Mouse (Mus musculus): ENCODE measurements at regions not wholly inside any gene's neighbourhood (a gene's known extent, or its start where the extent isn't known, plus 50 kb on each side); places are given as distances from the start of the nearest gene placed in this dataset.

- DNase-seq (ENCODE audit: low read depth, low spot score) = no peak
Observed at GRCm38 (mm10) chr5:51763599-51763998, 196.1 kb upstream of the Ppargc1a start.

GRCm38 (mm10) chr5:51762352-51762751 lies 194.8 kb upstream of the Ppargc1a start:
- no peak for DNase-seq (ENCODE audit: low read depth, low spot score)

- no peak for DNase-seq (ENCODE audit: low read depth, low spot score)
Observed at GRCm38 (mm10) chr5:51758289-51758688, 190.8 kb upstream of the Ppargc1a start.

- DNase-seq (ENCODE audit: low read depth, low spot score) = no peak
Observed at GRCm38 (mm10) chr5:51757864-51758263, 190.3 kb upstream of the Ppargc1a start.

- DNase-seq (ENCODE audit: low read depth, low spot score) = peak; percentile 46
Observed at GRCm38 (mm10) chr5:51752024-51752423, 184.5 kb upstream of the Ppargc1a start.

GRCm38 (mm10) chr5:51750456-51750855 lies 182.9 kb upstream of the Ppargc1a start:
- DNase-seq (ENCODE audit: low read depth, low spot score) = peak; percentile 60

GRCm38 (mm10) chr5:51740893-51741292 lies 173.4 kb upstream of the Ppargc1a start:
- no peak for DNase-seq (ENCODE audit: low read depth, low spot score)

GRCm38 (mm10) chr5:51730241-51730640 lies 162.7 kb upstream of the Ppargc1a start:
- DNase-seq (ENCODE audit: low read depth, low spot score) = no peak

GRCm38 (mm10) chr5:51729771-51730170 lies 162.2 kb upstream of the Ppargc1a start:
- DNase-seq (ENCODE audit: low read depth, low spot score) = no peak

GRCm38 (mm10) chr5:51726762-51727161 lies 159.2 kb upstream of the Ppargc1a start:
- peak; percentile 43 for DNase-seq (ENCODE audit: low read depth, low spot score)

- DNase-seq (ENCODE audit: low read depth, low spot score) = no peak
Observed at GRCm38 (mm10) chr5:51718911-51719310, 151.4 kb upstream of the Ppargc1a start.

GRCm38 (mm10) chr5:51718451-51718850 lies 150.9 kb upstream of the Ppargc1a start:
- no peak for DNase-seq (ENCODE audit: low read depth, low spot score)

GRCm38 (mm10) chr5:51711860-51712560 lies 144.5 kb upstream of the Ppargc1a start:
- DNase-seq (ENCODE audit: low read depth, low spot score) = peak; percentile 61

- peak; percentile 73 for DNase-seq (ENCODE audit: low read depth, low spot score)
Observed at GRCm38 (mm10) chr5:51710664-51711063, 143.1 kb upstream of the Ppargc1a start.

GRCm38 (mm10) chr5:51709447-51709991 lies 142.0 kb upstream of the Ppargc1a start:
- DNase-seq (ENCODE audit: low read depth, low spot score) = no peak

- no peak for DNase-seq (ENCODE audit: low read depth, low spot score)
Observed at GRCm38 (mm10) chr5:51679884-51680283, 112.4 kb upstream of the Ppargc1a start.

- DNase-seq (ENCODE audit: low read depth, low spot score) = peak; percentile 51
Observed at GRCm38 (mm10) chr5:51671190-51671589, 103.7 kb upstream of the Ppargc1a start.

- no peak for DNase-seq (ENCODE audit: low read depth, low spot score)
Observed at GRCm38 (mm10) chr5:51665241-51665640, 97.7 kb upstream of the Ppargc1a start.

- no peak for DNase-seq (ENCODE audit: low read depth, low spot score)
Observed at GRCm38 (mm10) chr5:51658232-51658896, 90.8 kb upstream of the Ppargc1a start.

GRCm38 (mm10) chr5:51653507-51653906 lies 86.0 kb upstream of the Ppargc1a start:
- no peak for DNase-seq (ENCODE audit: low read depth, low spot score)

- no peak for DNase-seq (ENCODE audit: low read depth, low spot score)
Observed at GRCm38 (mm10) chr5:51624400-51624799, 56.9 kb upstream of the Ppargc1a start.

Data from 3T3-L1 (cell line).